Mouse (Mus musculus) embryonic facial prominence, embryonic 12.5 days (tissue): ENCODE measurements around the gene Tmem145. TPM values are rescaled to one million over a fixed set of nuclear protein-coding genes. Genes with fewer than 3 reads are reported as not detected.

Experiments
- ATAC-seq: fragments of 200-750 bp; cut with Nextera tagmentation; 2 replicates; pipeline ENCODE4 v1.8.0; 2017; ENCODE audit not compliant: insufficient number of reproducible peaks, insufficient read depth, low FRiP score, low TSS enrichment
- H3K27ac ChIP-seq: fragments of 300-500 bp; sonication (generic); 2 replicates; pipeline ENCODE4 v1.5.1; 2016; ENCODE audit warnings: mild to moderate bottlenecking
- H3K27me3 ChIP-seq: fragments of 300-500 bp; sonication (generic); 2 replicates; pipeline ENCODE4 v1.6.1; 2016; ENCODE audit warnings: mild to moderate bottlenecking, moderate library complexity
- H3K36me3 ChIP-seq: fragments of 300-500 bp; sonication (generic); 2 replicates; pipeline ENCODE4 v1.6.1; 2016; ENCODE audit warnings: mild to moderate bottlenecking
- H3K4me1 ChIP-seq: fragments of 300-500 bp; sonication (generic); 2 replicates; pipeline ENCODE4 v1.6.1; 2016
- H3K4me2 ChIP-seq: fragments of 300-500 bp; sonication (generic); replicated peaks from 2 replicates; pipeline ENCODE4 v1.6.1; 2016; ENCODE audit warnings: mild to moderate bottlenecking, moderate library complexity
- H3K4me3 ChIP-seq: fragments of 300-500 bp; sonication (generic); 2 replicates; pipeline ENCODE4 v1.5.1; 2016; ENCODE audit warnings: mild to moderate bottlenecking
- H3K9ac ChIP-seq: fragments of 300-500 bp; sonication (generic); 2 replicates; pipeline ENCODE4 v1.6.1; 2016; ENCODE audit warnings: mild to moderate bottlenecking, moderate library complexity
- H3K9me3 ChIP-seq: fragments of 300-500 bp; sonication (generic); 2 replicates; pipeline ENCODE4 v1.6.1; 2016; ENCODE audit warnings: mild to moderate bottlenecking, moderate library complexity
- WGBS: fragments of 180-500 bp; shearing (Covaris S2); methylation state at CpG from one replicate; pipeline ENCODE4 v1.1.7; 2016; 5-methylcytosine and 5-hydroxymethylcytosine counted together
- polyA plus RNA-seq: library from polyadenylated mRNA; unstranded; fragments of >200 nt; fragmentation: Nextera tagmentation; extraction: Ambion mirVana; gene quantifications from 2 replicates; pipeline ENCODE4 v1.2.1, GENCODE M21; 2016

Tmem145 gene
- polyA plus RNA-seq, 1 experiment from 2014 or later = 2.7 TPM

- peak; percentile 36 for ATAC-seq
- Histone ChIP-seq H3K9me3 (no peaks in the 10 kb centered on the region), H3K4me3 (peak overlapping the region; percentile 89), H3K4me1 (peaks cover 43% of the 10 kb centered on the region), H3K9ac (peak overlapping the region; percentile 61), H3K36me3 (peaks cover 10% of the 10 kb centered on the region), H3K27ac (peak overlapping the region; percentile 99), H3K27me3 (no peaks in the 10 kb centered on the region), H3K4me2 (peak overlapping the region; percentile 92)
- 0% methylated on average over 50 of the region's 60 CpGs for WGBS
Observed at GRCm38 (mm10) chr7:25278341-25279075, 27.4 kb upstream of the Tmem145 start.

GRCm38 (mm10) chr7:25279076-25279860 is 26.6 kb upstream of the Tmem145 start:
- peak overlapping the region; percentile 99 for H3K27ac ChIP-seq
- peak; percentile 36 for ATAC-seq
- WGBS = under 1% methylated on average over 34 of the region's 49 CpGs
- H3K27me3 ChIP-seq = no peaks in the 10 kb centered on the region
- H3K36me3 ChIP-seq = 0 out of 2 replicates have a peak, but pooled peaks cover 4% of the 10 kb centered on the region
- peak overlapping the region; percentile 92 for H3K4me2 ChIP-seq
- peak overlapping the region; percentile 61 for H3K9ac ChIP-seq
- H3K9me3 ChIP-seq = no peaks in the 10 kb centered on the region
- peak overlapping the region; percentile 89 for H3K4me3 ChIP-seq
- H3K4me1 ChIP-seq = peaks cover 50% of the 10 kb centered on the region

- peak overlapping the region; percentile 99 for H3K27ac ChIP-seq
- H3K4me1 ChIP-seq = peaks cover 59% of the 10 kb centered on the region
Observed at GRCm38 (mm10) chr7:25279861-25280791, 25.8 kb upstream of the Tmem145 start.

GRCm38 (mm10) chr7:25281166-25281733 is 24.7 kb upstream of the Tmem145 start:
- no peaks in the 10 kb centered on the region for H3K9me3 ChIP-seq
- H3K27ac ChIP-seq = peak overlapping the region; percentile 99
- 0 out of 2 replicates have a peak, but pooled peaks have one; percentile 0 for ATAC-seq
- H3K36me3 ChIP-seq = peaks cover 17% of the 10 kb centered on the region
- H3K4me2 ChIP-seq = peak overlapping the region; percentile 92
- H3K4me1 ChIP-seq = peaks cover 50% of the 10 kb centered on the region
- peak overlapping the region; percentile 61; the same call in 1 of the 2 replicates for H3K9ac ChIP-seq
- peak overlapping the region; percentile 89 for H3K4me3 ChIP-seq
- WGBS = 24% methylated on average over 12 of the region's 12 CpGs
- H3K27me3 ChIP-seq = no peaks in the 10 kb centered on the region

More at GRCm38 (mm10) chr7:25279861-25280791, 25.8 kb upstream of the Tmem145 start:
- no peaks in the 10 kb centered on the region for H3K9me3 ChIP-seq
- no peaks in the 10 kb centered on the region for H3K27me3 ChIP-seq
- peak overlapping the region; percentile 92 for H3K4me2 ChIP-seq
- H3K4me3 ChIP-seq = peak overlapping the region; percentile 89
- peaks cover 6% of the 10 kb centered on the region for H3K36me3 ChIP-seq
- ATAC-seq = peak; percentile 61
- peak overlapping the region; percentile 61 for H3K9ac ChIP-seq
- 0% methylated on average over 6 of the region's 6 CpGs for WGBS

GRCm38 (mm10) chr7:25281734-25282601 is 23.9 kb upstream of the Tmem145 start:
- H3K9me3 ChIP-seq = no peaks in the 10 kb centered on the region
- H3K4me2 ChIP-seq = peak overlapping the region; percentile 92
- H3K27me3 ChIP-seq = no peaks in the 10 kb centered on the region
- H3K36me3 ChIP-seq = peaks cover 24% of the 10 kb centered on the region
- 1% methylated on average over 68 of the region's 108 CpGs for WGBS
- H3K4me3 ChIP-seq = peak overlapping the region; percentile 89
- ATAC-seq = peak; percentile 65
- peak overlapping the region; percentile 80 for H3K9ac ChIP-seq
- peaks cover 50% of the 10 kb centered on the region for H3K4me1 ChIP-seq
- H3K27ac ChIP-seq = peak overlapping the region; percentile 99

GRCm38 (mm10) chr7:25282731-25283211 is 23.1 kb upstream of the Tmem145 start:
- H3K36me3 ChIP-seq = peaks cover 32% of the 10 kb centered on the region
- peak overlapping the region; percentile 92 for H3K4me2 ChIP-seq
- H3K4me3 ChIP-seq = peak overlapping the region; percentile 89
- peak overlapping the region; percentile 99 for H3K27ac ChIP-seq
- 1% methylated on average over 27 of the region's 36 CpGs for WGBS
- H3K9me3 ChIP-seq = no peaks in the 10 kb centered on the region
- no peak for ATAC-seq
- peak overlapping the region; percentile 80 for H3K9ac ChIP-seq
- H3K4me1 ChIP-seq = peaks cover 43% of the 10 kb centered on the region
- no peaks in the 10 kb centered on the region for H3K27me3 ChIP-seq

GRCm38 (mm10) chr7:25283637-25284036 is 22.3 kb upstream of the Tmem145 start:
- H3K4me3 ChIP-seq = peak overlapping the region; percentile 89
- H3K4me1 ChIP-seq = peaks cover 41% of the 10 kb centered on the region
- peak overlapping the region; percentile 80 for H3K9ac ChIP-seq
- peak overlapping the region; percentile 92 for H3K4me2 ChIP-seq
- H3K36me3 ChIP-seq = peaks cover 41% of the 10 kb centered on the region
- WGBS = 12% methylated on average over 5 of the region's 5 CpGs
- ATAC-seq = no peak
- peak overlapping the region; percentile 99 for H3K27ac ChIP-seq
- no peaks in the 10 kb centered on the region for H3K27me3 ChIP-seq
- H3K9me3 ChIP-seq = no peaks in the 10 kb centered on the region; the same call in 1 of the 2 replicates

- peak overlapping the region; percentile 92 for H3K4me2 ChIP-seq
- H3K27ac ChIP-seq = peak overlapping the region; percentile 99
- H3K9me3 ChIP-seq = no peaks in the 10 kb centered on the region; the same call in 1 of the 2 replicates
- no peaks in the 10 kb centered on the region for H3K27me3 ChIP-seq
- 77% methylated on average over 2 of the region's 2 CpGs for WGBS
- peaks cover 41% of the 10 kb centered on the region for H3K4me1 ChIP-seq
- no peak for ATAC-seq
- H3K4me3 ChIP-seq = peak overlapping the region; percentile 89
- peaks cover 46% of the 10 kb centered on the region for H3K36me3 ChIP-seq
- peak overlapping the region; percentile 80 for H3K9ac ChIP-seq
Observed at GRCm38 (mm10) chr7:25284171-25284570, 21.7 kb upstream of the Tmem145 start.

- H3K4me3 ChIP-seq = peak overlapping the region; percentile 89
- WGBS = 76% methylated on average over 5 of the region's 5 CpGs
- H3K27me3 ChIP-seq = no peaks in the 10 kb centered on the region
- H3K27ac ChIP-seq = 0 out of 2 replicates have a peak overlapping the region, but pooled peaks have one; percentile 99
- peaks cover 41% of the 10 kb centered on the region for H3K4me1 ChIP-seq
- ATAC-seq = no peak
- peak overlapping the region; percentile 92 for H3K4me2 ChIP-seq
- H3K9me3 ChIP-seq = no peaks in the 10 kb centered on the region; the same call in 1 of the 2 replicates
- peaks cover 52% of the 10 kb centered on the region for H3K36me3 ChIP-seq
- peak overlapping the region; percentile 33; the same call in 1 of the 2 replicates for H3K9ac ChIP-seq
Observed at GRCm38 (mm10) chr7:25284766-25285165, 21.1 kb upstream of the Tmem145 start.
